Mouse (Mus musculus): ENCODE data around the gene Sox11. TPM values are rescaled to one million over a fixed set of nuclear protein-coding genes. Genes with fewer than 3 reads are reported as not detected.

Gene Sox11
- polyA plus RNA-seq, 1 experiment from 2014 or later = 11.7 TPM

DNA sequence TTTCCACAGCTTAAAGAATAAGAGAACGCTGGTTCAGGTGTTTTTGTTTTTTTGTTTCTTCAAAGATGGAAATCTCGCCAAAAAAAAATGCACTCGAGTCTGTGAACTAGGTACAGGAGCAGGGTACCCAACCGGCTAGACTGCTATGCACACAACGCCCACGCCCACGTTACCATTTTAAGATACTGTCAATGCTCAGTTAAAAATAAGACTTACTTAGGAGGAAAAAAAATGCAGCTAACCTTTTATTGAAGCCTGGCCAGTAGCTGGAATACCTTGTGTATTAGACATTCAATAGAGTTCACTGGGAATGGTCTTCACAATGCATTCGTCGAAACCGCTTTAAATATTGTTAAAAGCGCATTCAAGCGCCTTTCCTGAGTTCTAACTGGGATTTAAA, 4.3 kb downstream of the Sox11 start:
- Histone ChIP-seq H3K9ac (ENCODE audit: low read length) (no peak overlapping the region; the same call in 1 of the 2 replicates), H3K4me1 (ENCODE audit: control insufficient read depth, insufficient read depth, low read length) (no peaks in the 10 kb centered on the region; the same call in 1 of the 2 replicates), H3K27me3 (ENCODE audit: control insufficient read depth, insufficient read depth, low read length) (no peaks in the 10 kb centered on the region), H3K4me3 (ENCODE audit: low read length) (peak overlapping the region; percentile 81), H3K27ac (ENCODE audit: low read length) (no peak overlapping the region), H3K36me3 (ENCODE audit: control insufficient read depth, insufficient read depth) (no peaks in the 10 kb centered on the region), H3K9me3 (replicated peaks; ENCODE audit: control insufficient read depth, low read length) (no peaks in the 10 kb centered on the region), H3K4me2 (ENCODE audit: low read depth, low read length) (peak overlapping the region; percentile 87)
- no peak for ATAC-seq (replicated peaks; ENCODE audit: extremely low read depth, insufficient read depth, low FRiP score)
- 19% methylated on average over 12 of the region's 12 CpGs for WGBS

GRCm38 (mm10) chr12:27337482-27337881, 4.9 kb downstream of the Sox11 start:
- Histone ChIP-seq H3K9ac (ENCODE audit: low read length) (no peak overlapping the region), H3K4me2 (ENCODE audit: low read depth, low read length) (no peak overlapping the region), H3K4me1 (ENCODE audit: control insufficient read depth, insufficient read depth, low read length) (no peaks in the 10 kb centered on the region; the same call in 1 of the 2 replicates), H3K27ac (ENCODE audit: low read length) (no peak overlapping the region), H3K4me3 (ENCODE audit: low read length) (no peak overlapping the region), H3K9me3 (replicated peaks; ENCODE audit: control insufficient read depth, low read length) (no peaks in the 10 kb centered on the region), H3K36me3 (ENCODE audit: control insufficient read depth, insufficient read depth) (no peaks in the 10 kb centered on the region), H3K27me3 (ENCODE audit: control insufficient read depth, insufficient read depth, low read length) (no peaks in the 10 kb centered on the region)
- 82% methylated on average over 1 of the region's 1 CpGs for WGBS
- no peak for ATAC-seq (replicated peaks; ENCODE audit: extremely low read depth, insufficient read depth, low FRiP score)

GRCm38 (mm10) chr12:27336801-27337200, 5.6 kb downstream of the Sox11 start:
- Histone ChIP-seq H3K4me3 (ENCODE audit: low read length) (no peak overlapping the region), H3K36me3 (ENCODE audit: control insufficient read depth, insufficient read depth) (no peaks in the 10 kb centered on the region), H3K27ac (ENCODE audit: low read length) (no peak overlapping the region), H3K9ac (ENCODE audit: low read length) (no peak overlapping the region), H3K9me3 (replicated peaks; ENCODE audit: control insufficient read depth, low read length) (no peaks in the 10 kb centered on the region), H3K27me3 (ENCODE audit: control insufficient read depth, insufficient read depth, low read length) (no peaks in the 10 kb centered on the region), H3K4me2 (ENCODE audit: low read depth, low read length) (no peak overlapping the region), H3K4me1 (ENCODE audit: control insufficient read depth, insufficient read depth, low read length) (no peaks in the 10 kb centered on the region; the same call in 1 of the 2 replicates)
- no peak for ATAC-seq (replicated peaks; ENCODE audit: extremely low read depth, insufficient read depth, low FRiP score)
- 80% methylated on average over 5 of the region's 5 CpGs for WGBS

GRCm38 (mm10) chr12:27336336-27336735, 6.0 kb downstream of the Sox11 start:
- H3K27ac ChIP-seq (ENCODE audit: low read length) = no peak overlapping the region
- no peak for ATAC-seq (replicated peaks; ENCODE audit: extremely low read depth, insufficient read depth, low FRiP score)
- no peak overlapping the region for H3K4me2 ChIP-seq (ENCODE audit: low read depth, low read length)
- H3K36me3 ChIP-seq (ENCODE audit: control insufficient read depth, insufficient read depth) = no peaks in the 10 kb centered on the region
- 71% methylated on average over 7 of the region's 7 CpGs for WGBS
- no peak overlapping the region for H3K4me3 ChIP-seq (ENCODE audit: low read length)
- H3K9ac ChIP-seq (ENCODE audit: low read length) = no peak overlapping the region
- no peaks in the 10 kb centered on the region for H3K27me3 ChIP-seq (ENCODE audit: control insufficient read depth, insufficient read depth, low read length)
- H3K9me3 ChIP-seq (replicated peaks; ENCODE audit: control insufficient read depth, low read length) = no peaks in the 10 kb centered on the region
- H3K4me1 ChIP-seq (ENCODE audit: control insufficient read depth, insufficient read depth, low read length) = no peaks in the 10 kb centered on the region; the same call in 1 of the 2 replicates

- Histone ChIP-seq H3K27me3 (ENCODE audit: control insufficient read depth, insufficient read depth, low read length) (no peaks in the 10 kb centered on the region), H3K27ac (ENCODE audit: low read length) (no peak overlapping the region), H3K36me3 (ENCODE audit: control insufficient read depth, insufficient read depth) (no peaks in the 10 kb centered on the region), H3K4me3 (ENCODE audit: low read length) (no peak overlapping the region), H3K4me1 (ENCODE audit: control insufficient read depth, insufficient read depth, low read length) (no peaks in the 10 kb centered on the region; the same call in 1 of the 2 replicates), H3K4me2 (ENCODE audit: low read depth, low read length) (no peak overlapping the region), H3K9me3 (replicated peaks; ENCODE audit: control insufficient read depth, low read length) (no peaks in the 10 kb centered on the region), H3K9ac (ENCODE audit: low read length) (no peak overlapping the region)
- 74% methylated on average over 11 of the region's 11 CpGs for WGBS
- no peak for ATAC-seq (replicated peaks; ENCODE audit: extremely low read depth, insufficient read depth, low FRiP score)
Observed at GRCm38 (mm10) chr12:27335356-27336055, 6.9 kb downstream of the Sox11 start.

GRCm38 (mm10) chr12:27333590-27333989, 8.8 kb downstream of the Sox11 start:
- Histone ChIP-seq H3K27ac (ENCODE audit: low read length) (no peak overlapping the region), H3K27me3 (ENCODE audit: control insufficient read depth, insufficient read depth, low read length) (no peaks in the 10 kb centered on the region), H3K4me2 (ENCODE audit: low read depth, low read length) (no peak overlapping the region), H3K4me3 (ENCODE audit: low read length) (no peak overlapping the region), H3K9me3 (replicated peaks; ENCODE audit: control insufficient read depth, low read length) (no peaks in the 10 kb centered on the region), H3K4me1 (ENCODE audit: control insufficient read depth, insufficient read depth, low read length) (no peaks in the 10 kb centered on the region; the same call in 1 of the 2 replicates), H3K36me3 (ENCODE audit: control insufficient read depth, insufficient read depth) (no peaks in the 10 kb centered on the region), H3K9ac (ENCODE audit: low read length) (no peak overlapping the region)
- WGBS = 87% methylated on average over 3 of the region's 3 CpGs
- ATAC-seq (replicated peaks; ENCODE audit: extremely low read depth, insufficient read depth, low FRiP score) = no peak

DNA sequence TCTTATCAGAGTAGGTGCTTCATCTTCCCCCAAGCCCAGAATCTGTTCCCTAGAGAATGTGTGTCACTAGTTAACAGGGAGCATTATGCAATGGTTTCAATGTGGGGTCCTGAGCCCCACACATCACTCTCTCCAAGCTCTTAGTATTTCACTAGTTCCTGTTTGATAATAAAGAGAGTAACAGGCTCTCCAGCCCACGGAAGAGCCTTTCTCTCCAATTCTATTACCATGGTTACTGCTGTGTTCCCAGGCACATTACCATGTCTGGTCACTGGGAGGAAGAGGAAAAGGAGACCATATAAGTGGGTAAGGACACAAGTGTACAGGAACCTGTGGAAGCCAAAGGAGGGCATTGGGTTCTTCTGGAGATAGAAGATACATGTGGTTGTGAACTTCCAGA, 19.0 kb downstream of the Sox11 start:
- no peaks in the 10 kb centered on the region for H3K9me3 ChIP-seq (replicated peaks; ENCODE audit: control insufficient read depth, low read length)
- peaks cover under 1% of the 10 kb centered on the region; the same call in 1 of the 2 replicates for H3K4me1 ChIP-seq (ENCODE audit: control insufficient read depth, insufficient read depth, low read length)
- no peaks in the 10 kb centered on the region for H3K27me3 ChIP-seq (ENCODE audit: control insufficient read depth, insufficient read depth, low read length)
- ATAC-seq (replicated peaks; ENCODE audit: extremely low read depth, insufficient read depth, low FRiP score) = no peak
- WGBS = 63% methylated on average over 1 of the region's 1 CpGs
- no peak overlapping the region for H3K27ac ChIP-seq (ENCODE audit: low read length)
- no peak overlapping the region for H3K9ac ChIP-seq (ENCODE audit: low read length)
- no peak overlapping the region for H3K4me2 ChIP-seq (ENCODE audit: low read depth, low read length)
- no peaks in the 10 kb centered on the region for H3K36me3 ChIP-seq (ENCODE audit: control insufficient read depth, insufficient read depth)
- H3K4me3 ChIP-seq (ENCODE audit: low read length) = no peak overlapping the region

- Histone ChIP-seq H3K4me3 (ENCODE audit: low read length) (no peak overlapping the region), H3K4me2 (ENCODE audit: low read depth, low read length) (no peak overlapping the region), H3K9ac (ENCODE audit: low read length) (no peak overlapping the region), H3K27ac (ENCODE audit: low read length) (no peak overlapping the region), H3K9me3 (replicated peaks; ENCODE audit: control insufficient read depth, low read length) (no peaks in the 10 kb centered on the region), H3K27me3 (ENCODE audit: control insufficient read depth, insufficient read depth, low read length) (no peaks in the 10 kb centered on the region), H3K36me3 (ENCODE audit: control insufficient read depth, insufficient read depth) (no peaks in the 10 kb centered on the region), H3K4me1 (ENCODE audit: control insufficient read depth, insufficient read depth, low read length) (0 out of 2 replicates have a peak, but pooled peaks cover 2% of the 10 kb centered on the region)
- ATAC-seq (replicated peaks; ENCODE audit: extremely low read depth, insufficient read depth, low FRiP score) = no peak
Observed at GRCm38 (mm10) chr12:27320705-27321104, 21.7 kb downstream of the Sox11 start.

DNA sequence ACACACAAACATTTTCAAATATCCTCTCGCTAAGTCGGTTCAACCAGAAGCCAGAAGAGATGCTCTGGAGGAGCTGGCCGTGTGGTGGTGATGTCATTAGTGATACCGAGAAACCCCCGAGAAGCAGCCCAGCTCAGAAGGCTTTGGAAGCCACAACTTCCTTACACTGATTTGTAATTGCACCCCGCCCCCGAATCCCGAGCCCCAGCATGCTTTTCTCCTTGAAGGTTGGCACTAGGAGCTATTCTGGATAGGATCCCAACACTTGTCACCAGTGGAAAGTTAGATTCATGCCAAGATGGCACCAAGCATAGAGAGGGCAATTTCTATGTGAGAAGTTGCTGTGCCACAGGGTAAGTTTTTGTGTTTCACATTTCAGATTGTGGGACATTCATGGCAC, 29.4 kb downstream of the Sox11 start:
- Histone ChIP-seq H3K9me3 (replicated peaks; ENCODE audit: control insufficient read depth, low read length) (no peaks in the 10 kb centered on the region), H3K4me3 (ENCODE audit: low read length) (no peak overlapping the region), H3K4me2 (ENCODE audit: low read depth, low read length) (no peak overlapping the region), H3K27ac (ENCODE audit: low read length) (no peak overlapping the region), H3K9ac (ENCODE audit: low read length) (no peak overlapping the region), H3K27me3 (ENCODE audit: control insufficient read depth, insufficient read depth, low read length) (no peaks in the 10 kb centered on the region), H3K4me1 (ENCODE audit: control insufficient read depth, insufficient read depth, low read length) (peaks cover 14% of the 10 kb centered on the region), H3K36me3 (ENCODE audit: control insufficient read depth, insufficient read depth) (no peaks in the 10 kb centered on the region)
- WGBS = 67% methylated on average over 8 of the region's 8 CpGs
- ATAC-seq (replicated peaks; ENCODE audit: extremely low read depth, insufficient read depth, low FRiP score) = no peak

Data from heart, embryonic 16.5 days (tissue).